24 mouse cellular contexts compared by ENCODE assay signal in genomic region chr15:10632060-10632459, GRCm38 (mm10).
DNase-seq lines count a peak whose midpoint lies in the region; ATAC-seq and TF ChIP-seq lines count a peak whose summit lies in the region.
"Had no signal": no experiment of that assay in that cellular context is flagged by ENCODE, and none has a peak within 500 bp of the region (broad histone marks: within the 10 kb centered on the region; RNA-seq: fewer than 3 reads in every experiment).

No protein-coding gene starts in this region.

- H3K4me3 ChIP-seq in embryonic facial prominence, embryonic 13.5 days: no peak overlapping the region
- no peak overlapping the region for H3K4me3 ChIP-seq in embryonic facial prominence, embryonic 10.5 days
- no peak overlapping the region for H3K4me3 ChIP-seq in kidney, embryonic 16.5 days (ENCODE audit: low read length)
- no peak overlapping the region for H3K4me3 ChIP-seq in liver, postnatal 0 days (ENCODE audit: low read depth, low read length)
- no peak overlapping the region for H3K4me3 ChIP-seq in liver, embryonic 12.5 days
- H3K4me3 ChIP-seq: hindbrain, embryonic 10.5 days; hindbrain, embryonic 13.5 days had no signal

- H3K27ac ChIP-seq in embryonic facial prominence, embryonic 13.5 days: 0 out of 2 replicates have a peak overlapping the region, but pooled peaks have one; percentile 16
- no peak overlapping the region; the same call in 1 of the 2 replicates for H3K27ac ChIP-seq in embryonic facial prominence, embryonic 10.5 days (replicated peaks)
- peak overlapping the region; percentile 15; the same call in 1 of the 2 replicates for H3K27ac ChIP-seq in kidney, embryonic 16.5 days (ENCODE audit: low read length)
- peak overlapping the region; percentile 79 for H3K27ac ChIP-seq in liver, postnatal 0 days (ENCODE audit: low read depth)
- H3K27ac ChIP-seq in liver, embryonic 12.5 days: no peak overlapping the region
- H3K27ac ChIP-seq: hindbrain, embryonic 10.5 days; hindbrain, embryonic 13.5 days had no signal

- 96% methylated on average over 8 of the region's 8 CpGs for WGBS in embryonic facial prominence, embryonic 13.5 days
- WGBS in embryonic facial prominence, embryonic 10.5 days: 97% methylated on average over 8 of the region's 8 CpGs
- 96% methylated on average over 8 of the region's 8 CpGs for WGBS in kidney, embryonic 16.5 days
- WGBS in liver, postnatal 0 days (ENCODE audit: insufficient replicate concordance): 93% methylated on average over 8 of the region's 8 CpGs
- 92% methylated on average over 8 of the region's 8 CpGs for WGBS in liver, embryonic 12.5 days (ENCODE audit: insufficient replicate concordance)

- H3K9me3 ChIP-seq in embryonic facial prominence, embryonic 13.5 days: no peaks in the 10 kb centered on the region
- H3K9me3 ChIP-seq in embryonic facial prominence, embryonic 10.5 days: no peaks in the 10 kb centered on the region
- H3K9me3 ChIP-seq in kidney, embryonic 16.5 days (ENCODE audit: low read length): no peaks in the 10 kb centered on the region
- no peaks in the 10 kb centered on the region for H3K9me3 ChIP-seq in liver, postnatal 0 days (ENCODE audit: low read length)
- no peaks in the 10 kb centered on the region for H3K9me3 ChIP-seq in liver, embryonic 12.5 days (replicated peaks)
- H3K9me3 ChIP-seq: G1E; hindbrain, embryonic 10.5 days; hindbrain, embryonic 13.5 days had no signal

- H3K36me3 ChIP-seq in embryonic facial prominence, embryonic 13.5 days: peaks cover 19% of the 10 kb centered on the region
- H3K36me3 ChIP-seq in embryonic facial prominence, embryonic 10.5 days (replicated peaks): peaks cover 45% of the 10 kb centered on the region
- peaks cover 16% of the 10 kb centered on the region for H3K36me3 ChIP-seq in kidney, embryonic 16.5 days (ENCODE audit: insufficient read depth, low read length)
- H3K36me3 ChIP-seq in liver, postnatal 0 days (replicated peaks; ENCODE audit: insufficient read depth, low read length): no peaks in the 10 kb centered on the region
- H3K36me3 ChIP-seq in liver, embryonic 12.5 days: peaks cover 8% of the 10 kb centered on the region; the same call in 1 of the 2 replicates
- H3K36me3 ChIP-seq: G1E had no signal

- no peak overlapping the region for H3K9ac ChIP-seq in embryonic facial prominence, embryonic 13.5 days
- no peak overlapping the region for H3K9ac ChIP-seq in kidney, embryonic 16.5 days (replicated peaks; ENCODE audit: low read length)
- H3K9ac ChIP-seq in liver, postnatal 0 days (replicated peaks): no peak overlapping the region
- H3K9ac ChIP-seq in liver, embryonic 12.5 days: no peak overlapping the region
- H3K9ac ChIP-seq: forebrain, postnatal 0 days; hindbrain, embryonic 13.5 days had no signal

- no peak for ATAC-seq in embryonic facial prominence, embryonic 13.5 days (ENCODE audit: insufficient number of reproducible peaks, insufficient read depth, low FRiP score, low TSS enrichment, low read depth)
- no peak for ATAC-seq in kidney, embryonic 16.5 days (ENCODE audit: low FRiP score, low TSS enrichment)
- ATAC-seq in liver, postnatal 0 days: no peak
- ATAC-seq in liver, embryonic 12.5 days: no peak
- ATAC-seq: forebrain, embryonic 14.5 days; forebrain, postnatal 0 days; hindbrain, embryonic 16.5 days; Patski had no signal

- H3K27me3 ChIP-seq in embryonic facial prominence, embryonic 13.5 days: no peaks in the 10 kb centered on the region
- H3K27me3 ChIP-seq in embryonic facial prominence, embryonic 10.5 days (replicated peaks; ENCODE audit: low read depth, poor library complexity, severe bottlenecking): no peaks in the 10 kb centered on the region
- no peaks in the 10 kb centered on the region for H3K27me3 ChIP-seq in kidney, embryonic 16.5 days (ENCODE audit: insufficient read depth, low read length)
- no peaks in the 10 kb centered on the region for H3K27me3 ChIP-seq in liver, postnatal 0 days (ENCODE audit: insufficient read depth, low read length)
- no peaks in the 10 kb centered on the region for H3K27me3 ChIP-seq in liver, embryonic 12.5 days (replicated peaks)
- H3K27me3 ChIP-seq: hindbrain, embryonic 13.5 days; Patski had no signal

- TF ChIP-seq CTCF in liver, postnatal 0 days (IDR thresholded peaks at IDR 0.05; ENCODE audit: low read depth): no peak

- no peak for DNase-seq in embryonic facial prominence, embryonic 10.5 days (ENCODE audit: low spot score)
- DNase-seq in kidney, adult 8-10 months: no peak
- no peak for DNase-seq in liver, postnatal 0 days
- peak; percentile 31 for DNase-seq in telencephalon, adult 2 months (ENCODE audit: low read depth, low spot score)
- no peak for DNase-seq in lung, postnatal 36 days
- DNase-seq: adrenal gland, postnatal 10 days; adrenal gland, postnatal 36 days; cerebellum, adult 11 months; cerebellum, adult 2 months; cerebellum, adult 9-11 months; cerebellum, postnatal 25 days; forebrain, postnatal 0 days; gastrocnemius, postnatal 10 days; gastrocnemius, postnatal 36 days had no signal

- no peak overlapping the region for H3K4me2 ChIP-seq in embryonic facial prominence, embryonic 13.5 days
- no peak overlapping the region for H3K4me2 ChIP-seq in kidney, embryonic 16.5 days (replicated peaks; ENCODE audit: low read depth, low read length)
- no peak overlapping the region for H3K4me2 ChIP-seq in liver, postnatal 0 days (ENCODE audit: low read depth, low read length)
- H3K4me2 ChIP-seq in liver, embryonic 12.5 days: no peak overlapping the region
- H3K4me2 ChIP-seq: heart, embryonic 11.5 days; hindbrain, embryonic 13.5 days had no signal

- TF ChIP-seq EP300 in liver, postnatal 0 days (IDR thresholded peaks at IDR 0.05; ENCODE audit: low read depth): no peak

- H3K4me1 ChIP-seq in embryonic facial prominence, embryonic 13.5 days: peaks cover 76% of the 10 kb centered on the region
- peaks cover 80% of the 10 kb centered on the region for H3K4me1 ChIP-seq in embryonic facial prominence, embryonic 10.5 days
- peaks cover 49% of the 10 kb centered on the region for H3K4me1 ChIP-seq in kidney, embryonic 16.5 days (ENCODE audit: insufficient read depth, low read length)
- peaks cover 18% of the 10 kb centered on the region for H3K4me1 ChIP-seq in liver, postnatal 0 days (ENCODE audit: insufficient read depth)
- peaks cover 24% of the 10 kb centered on the region for H3K4me1 ChIP-seq in liver, embryonic 12.5 days

Comparison
In these comparisons a context has a peak if more than half of its experiments do, and no peak if none do; other contexts are left out.
1. H3K27ac ChIP-seq: peak in embryonic facial prominence, embryonic 13.5 days (single experiment), kidney, embryonic 16.5 days (single experiment) and liver, postnatal 0 days (single experiment); none in embryonic facial prominence, embryonic 10.5 days (single experiment) and liver, embryonic 12.5 days (single experiment).